Mouse (Mus musculus): Measurements from ENCODE around the gene Bend3.

Bend3 gene

GRCm38 (mm10) chr10:43478751-43479435 is at the start of gene Bend3:
Gene Bend3, plus strand, starts transcription at chr10:43478831.
- in situ Hi-C loops (cut with MboI, MseI), result no loop called here

DNA sequence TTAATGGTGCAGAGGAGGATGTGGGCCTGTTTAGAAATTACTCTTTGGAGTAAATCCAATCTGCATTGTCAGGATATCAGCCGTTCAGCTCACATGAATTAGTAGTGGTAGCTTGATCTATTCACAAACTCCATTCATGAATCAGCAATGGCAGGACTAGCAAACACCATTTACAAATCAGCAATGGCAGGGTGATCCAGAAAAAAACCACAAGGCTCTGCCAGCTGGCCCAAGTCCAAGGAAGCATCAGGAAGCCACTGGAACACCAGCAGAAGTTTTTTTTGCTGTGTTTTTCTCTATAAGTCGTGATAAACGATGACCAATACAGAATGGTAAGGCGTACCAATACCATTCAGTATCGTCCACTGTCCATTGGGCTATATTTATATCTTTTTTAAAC is 48.0 kb upstream of the Bend3 start:
- in situ Hi-C loops (cut with MboI, MseI), result no loop called here

DNA sequence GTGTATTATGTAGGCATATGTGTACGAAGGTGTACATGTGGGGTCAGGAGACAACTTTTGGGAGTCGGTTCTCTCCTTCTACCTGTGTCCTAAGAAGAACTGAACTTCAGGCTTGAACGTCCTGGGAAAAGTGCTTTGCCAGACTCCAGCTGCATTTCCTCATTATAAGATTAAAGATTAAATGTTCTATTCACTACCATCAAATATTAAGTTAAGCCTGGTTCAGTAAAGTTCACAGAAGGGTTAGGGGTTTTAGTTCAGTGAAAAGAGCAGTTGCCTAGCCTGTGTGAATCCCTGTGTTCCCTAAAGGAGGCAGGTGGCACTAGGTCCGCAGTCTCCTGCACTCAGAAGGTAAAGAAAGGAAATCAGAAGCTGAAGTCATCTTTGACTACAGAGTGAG is 44.3 kb upstream of the Bend3 start:
- in situ Hi-C loops (cut with MboI, MseI), result no loop called here

DNA sequence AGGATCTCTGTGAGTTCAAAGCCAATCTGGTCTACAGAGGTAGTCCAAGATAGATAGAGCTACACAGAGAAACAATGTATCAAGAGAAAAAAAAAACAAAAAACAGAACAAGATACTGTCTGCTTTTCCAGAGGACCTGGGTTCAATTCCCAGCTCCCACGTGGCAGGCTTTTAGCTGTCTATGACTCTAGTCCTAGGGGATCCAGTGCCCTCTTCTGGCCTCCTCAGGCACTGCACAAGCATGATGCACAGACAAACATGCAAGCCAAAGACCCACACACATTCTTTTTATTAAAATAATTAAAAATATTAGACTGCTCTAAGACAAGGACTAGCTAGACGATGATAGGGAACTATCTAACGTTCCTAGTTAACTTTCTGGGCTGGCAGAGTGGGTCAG is 42.9 kb upstream of the Bend3 start:
- in situ Hi-C loops (cut with MboI, MseI), result no loop called here

DNA sequence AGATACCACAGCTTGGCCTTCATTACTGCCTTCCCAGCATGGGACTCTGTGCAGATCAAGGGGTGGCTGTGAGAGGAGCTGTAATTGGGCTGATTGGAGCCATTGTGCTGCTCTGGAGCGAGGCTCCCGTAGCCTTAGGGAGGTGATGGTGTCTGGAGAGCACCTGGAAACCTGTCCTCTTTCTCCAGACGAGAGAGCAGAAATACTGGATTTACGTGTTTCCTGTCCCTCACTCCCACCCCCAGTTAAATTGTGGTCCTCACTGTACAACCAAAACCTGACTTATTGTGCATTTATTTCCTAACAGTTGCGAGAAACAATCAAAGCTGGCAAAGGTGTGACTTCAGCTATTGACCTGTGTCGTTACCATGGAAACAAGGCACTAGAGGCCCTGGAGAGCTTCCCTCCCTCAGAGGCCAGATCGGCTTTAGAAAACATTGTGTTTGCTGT is 39.1 kb upstream of the Bend3 start:
- in situ Hi-C loops (cut with MboI, MseI), result no loop called here

- in situ Hi-C loops (cut with MboI, MseI), result loop anchor here (5.0 kb wide), 1 partner anchor 173 kb away; no protein-coding TSS in a partner anchor
Observed at GRCm38 (mm10) chr10:43440050-43440449, 38.6 kb upstream of the Bend3 start.

DNA sequence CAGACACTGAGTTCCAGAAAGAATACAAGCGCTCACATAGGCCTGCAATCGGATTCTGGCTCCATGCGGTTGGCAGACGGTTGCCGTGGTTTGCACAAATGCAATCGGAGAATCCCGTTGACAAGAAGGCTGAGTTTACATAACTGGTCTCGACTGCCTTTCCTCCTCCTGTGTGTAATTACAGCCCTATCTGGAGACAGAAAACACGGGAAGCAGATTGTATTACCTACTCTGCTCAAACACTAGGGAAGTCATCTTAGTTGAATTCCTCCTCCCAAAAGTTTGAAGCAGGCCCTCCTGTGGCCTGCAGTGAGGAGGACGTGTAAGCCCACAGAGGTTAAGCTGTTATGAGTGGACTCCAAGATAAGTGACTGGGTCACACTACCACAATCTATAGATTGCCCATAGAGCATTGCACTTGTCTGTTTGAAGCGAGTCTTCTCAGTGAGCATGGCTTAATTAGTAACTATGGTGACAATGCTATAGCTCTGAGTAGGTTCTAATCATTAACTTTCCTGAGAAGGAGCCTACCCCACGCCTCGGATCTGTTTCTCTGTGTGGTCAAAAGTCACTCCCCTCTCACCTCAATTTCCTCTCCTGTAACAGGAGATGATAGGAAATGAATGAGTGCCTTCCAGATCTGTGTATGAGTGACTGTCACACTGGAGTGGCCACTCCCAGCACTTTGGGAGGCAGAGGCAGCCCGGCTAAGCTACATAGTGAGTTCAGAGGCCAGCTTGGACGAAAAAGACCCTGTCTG is 37.5 kb upstream of the Bend3 start:
- in situ Hi-C loops (cut with MboI, MseI), result loop anchor here (5.0 kb wide), 1 partner anchor 174 kb away; no protein-coding TSS in a partner anchor

DNA sequence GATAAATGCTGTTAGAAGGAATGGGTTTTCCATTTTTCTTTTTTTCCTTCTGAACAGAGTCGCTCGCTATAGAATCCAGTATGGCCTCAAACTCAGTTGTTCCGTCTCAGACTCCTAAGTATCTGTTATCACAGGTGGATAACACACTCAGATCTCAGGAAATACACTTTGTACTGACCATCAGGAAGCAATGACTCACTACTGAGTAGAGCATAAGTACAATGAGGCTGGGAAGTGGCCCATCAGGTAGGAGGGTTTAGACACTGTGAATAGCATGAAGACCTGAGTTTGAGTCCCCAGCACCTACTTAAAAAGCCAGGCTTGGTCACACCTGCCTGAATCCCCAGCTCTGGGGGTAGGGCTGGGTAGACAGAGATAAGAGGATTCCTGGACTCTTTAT is 30.0 kb upstream of the Bend3 start:
- in situ Hi-C loops (cut with MboI, MseI), result no loop called here

- in situ Hi-C loops (cut with MboI, MseI), result no loop called here
Observed at GRCm38 (mm10) chr10:43451848-43452662, 26.6 kb upstream of the Bend3 start.

DNA sequence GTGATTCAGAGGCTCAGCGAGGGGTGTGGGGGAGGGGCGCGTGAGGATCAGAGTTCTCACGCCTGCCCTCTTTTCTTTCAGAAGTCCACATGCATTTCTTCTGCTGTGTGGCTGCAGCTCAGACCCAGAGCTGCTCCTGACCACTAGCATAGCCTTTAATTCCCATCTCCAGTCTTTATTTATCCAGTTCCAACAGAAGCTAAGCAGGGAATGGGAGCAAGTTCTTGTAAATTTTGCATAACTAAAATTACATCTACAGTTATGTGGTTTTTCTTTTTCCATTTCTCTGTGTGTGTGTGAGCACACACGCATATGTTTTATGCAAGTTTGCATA is 26.0 kb upstream of the Bend3 start:
- in situ Hi-C loops (cut with MboI, MseI), result no loop called here

DNA sequence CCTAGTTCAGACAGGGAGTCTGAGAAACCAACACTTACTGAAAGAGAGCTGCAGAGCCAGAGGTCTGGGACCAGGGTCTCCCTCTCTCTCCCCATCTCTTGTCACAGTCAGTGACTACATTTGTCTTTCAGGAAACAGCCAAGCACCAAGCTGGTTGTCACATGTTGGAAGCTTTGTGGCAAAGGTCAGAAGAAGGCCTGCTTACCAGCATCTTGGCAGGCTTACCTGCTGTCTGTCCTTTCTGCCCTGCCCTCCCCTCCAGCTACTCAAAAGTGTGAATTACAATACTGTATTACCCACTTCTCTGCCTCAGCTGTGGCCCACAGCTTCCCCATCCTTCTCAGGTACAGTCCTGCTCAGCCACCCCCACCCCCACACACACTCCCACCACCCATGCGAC is 24.4 kb upstream of the Bend3 start:
- in situ Hi-C loops (cut with MboI, MseI), result no loop called here

DNA sequence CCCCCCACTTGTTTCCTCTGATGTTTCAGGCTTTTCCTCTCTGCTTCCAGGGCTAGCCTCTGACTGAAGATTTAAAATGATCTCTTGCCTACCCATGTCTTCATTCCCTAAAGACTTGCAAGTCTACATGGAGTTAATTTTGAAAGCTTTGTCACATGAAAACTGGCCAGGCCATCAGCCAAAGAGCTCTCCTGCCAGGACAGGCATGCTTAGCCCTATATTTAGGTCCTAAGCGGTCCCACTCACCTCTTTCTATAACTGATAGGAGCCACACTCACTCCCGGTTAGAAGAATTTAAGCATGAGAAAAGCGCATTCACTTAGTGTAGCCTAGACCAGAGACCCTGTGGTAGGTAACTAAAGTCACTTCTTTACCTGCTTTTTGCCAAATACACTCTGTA is 24.0 kb upstream of the Bend3 start:
- in situ Hi-C loops (cut with MboI, MseI), result no loop called here

GRCm38 (mm10) chr10:43462821-43463220 is 15.8 kb upstream of the Bend3 start:
- in situ Hi-C loops (cut with MboI, MseI), result no loop called here

- in situ Hi-C loops (cut with MboI, MseI), result no loop called here
Observed at GRCm38 (mm10) chr10:43463227-43463626, 15.4 kb upstream of the Bend3 start.

- in situ Hi-C loops (cut with MboI, MseI), result no loop called here
Observed at GRCm38 (mm10) chr10:43466223-43466622, 12.4 kb upstream of the Bend3 start.

- in situ Hi-C loops (cut with MboI, MseI), result no loop called here
Observed at GRCm38 (mm10) chr10:43467659-43468058, 11.0 kb upstream of the Bend3 start.

DNA sequence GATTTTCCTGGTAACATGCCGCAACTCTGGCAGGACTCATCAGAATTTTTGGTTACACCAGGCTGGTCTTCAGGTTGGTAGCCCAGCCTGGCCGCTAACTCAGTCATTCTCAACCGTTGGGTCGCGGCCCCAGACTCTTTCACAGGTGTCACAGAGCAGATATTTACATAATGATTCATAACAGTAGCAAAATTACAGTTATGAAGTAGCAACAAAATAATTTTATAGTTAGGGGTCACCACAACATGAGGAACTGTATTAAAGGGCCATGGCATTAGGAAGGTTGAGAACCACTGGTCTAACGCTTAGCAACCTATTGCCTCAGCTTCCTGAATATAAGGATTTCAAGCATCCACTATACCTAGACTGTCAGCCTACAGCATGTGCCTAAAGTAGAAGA is 10.3 kb upstream of the Bend3 start:
- in situ Hi-C loops (cut with MboI, MseI), result no loop called here

DNA sequence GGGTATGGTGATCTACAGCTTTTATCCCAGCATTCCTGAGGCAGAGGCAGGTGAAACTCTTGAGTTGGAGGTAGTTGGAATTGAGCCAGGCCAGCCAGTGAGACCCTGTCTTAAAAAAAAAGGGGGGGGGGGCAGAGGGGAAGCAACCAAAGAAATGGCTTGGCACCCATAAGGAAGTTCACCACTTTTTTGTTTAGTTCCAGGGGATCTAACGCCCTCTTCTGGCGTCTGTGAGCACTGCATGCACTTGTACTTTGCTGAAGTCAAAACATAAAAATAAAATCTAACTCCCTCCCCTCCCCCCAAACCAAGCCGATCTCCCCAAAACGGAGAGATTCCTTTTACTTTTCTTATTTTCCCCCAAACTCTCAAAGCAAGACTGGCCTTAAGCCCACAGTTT is 3.3 kb upstream of the Bend3 start:
- in situ Hi-C loops (cut with MboI, MseI), result no loop called here

- in situ Hi-C loops (cut with MboI, MseI), result no loop called here
Observed at GRCm38 (mm10) chr10:43477459-43477858, 1.2 kb upstream of the Bend3 start.

- in situ Hi-C loops (cut with MboI, MseI), result no loop called here
Observed at GRCm38 (mm10) chr10:43477865-43478681, 558 bp upstream of the Bend3 start.

DNA sequence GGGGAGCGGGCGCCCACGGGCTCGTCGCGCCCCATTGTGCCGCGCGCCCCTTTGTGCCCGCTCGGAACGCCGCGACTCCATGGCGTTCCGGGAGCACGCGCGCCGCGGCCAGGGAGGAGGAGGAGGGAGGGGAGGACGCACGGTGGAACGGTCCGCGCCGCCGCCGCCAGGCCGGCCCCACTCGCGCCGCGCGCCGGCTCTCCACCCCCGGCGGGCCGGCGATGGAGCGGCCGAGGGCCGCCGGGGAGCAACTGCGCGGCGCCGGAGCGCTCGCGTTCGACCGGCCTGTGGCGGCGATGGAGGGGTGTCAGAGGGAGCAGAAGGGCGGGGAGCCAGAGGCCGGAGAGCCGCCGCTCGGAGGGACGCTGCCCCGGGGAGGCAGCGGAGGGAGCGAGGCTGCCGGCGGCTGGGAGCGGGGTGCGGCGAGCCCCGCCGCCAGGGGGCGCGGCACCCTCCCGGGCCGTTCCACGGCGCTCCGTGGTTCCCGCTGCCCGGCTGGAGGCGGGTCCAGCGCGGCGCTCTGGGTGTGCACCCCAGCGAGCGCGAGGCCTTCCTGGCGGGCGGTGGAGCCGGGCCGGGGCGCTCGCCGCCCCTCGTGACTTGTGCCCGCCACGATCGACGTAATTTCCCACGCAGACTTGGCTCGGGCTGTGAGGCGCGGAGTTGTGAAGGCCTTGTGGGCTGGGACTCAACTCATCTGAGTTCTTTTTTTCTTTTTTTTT is 966 bp downstream of the Bend3 start:
- in situ Hi-C loops (cut with MboI, MseI), result no loop called here

All from T-helper 2 cell (primary cell).